Comparison of ENCODE assay signal across 11 mouse cellular contexts in the genomic region with DNA sequence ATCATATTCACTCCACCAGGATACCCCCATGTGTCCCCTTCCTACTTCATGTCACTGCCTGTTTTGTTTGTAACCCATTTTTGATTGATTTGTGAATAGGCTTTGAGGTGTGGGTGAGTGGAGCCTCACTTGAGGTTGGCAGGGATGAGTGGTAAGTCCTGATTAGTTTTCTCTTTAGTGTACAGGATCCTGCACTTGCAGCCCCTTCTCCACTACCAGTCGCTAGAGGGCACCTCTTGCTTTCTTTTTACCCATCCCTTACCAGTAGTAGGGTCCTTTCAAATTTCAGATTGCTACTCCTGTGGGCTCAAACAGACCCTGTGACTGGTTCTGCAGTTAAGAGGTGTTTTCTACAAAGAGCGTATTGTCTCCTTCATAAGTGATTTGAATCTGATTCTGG. TPM values are rescaled to one million over a fixed set of nuclear protein-coding genes. Genes with fewer than 3 reads are reported as not detected.
DNase-seq lines count a peak whose midpoint lies in the region; ATAC-seq lines count a peak whose summit lies in the region.
"Had no signal": no experiment of that assay in that cellular context is flagged by ENCODE, and none has a peak within 500 bp of the region (broad histone marks: within the 10 kb centered on the region; RNA-seq: fewer than 3 reads in every experiment).

No protein-coding gene starts in this region.

- DNase-seq in hindbrain, embryonic 10.5 days (ENCODE audit: low spot score): peak; percentile 25
- DNase-seq in midbrain, embryonic 14.5 days: peak; percentile 51
- DNase-seq in embryo, embryonic 10.5 days (ENCODE audit: low spot score): peak; percentile 51
- DNase-seq in lung, postnatal 36 days: peak; percentile 27

- no peak overlapping the region for H3K9ac ChIP-seq in hindbrain, embryonic 13.5 days
- H3K9ac ChIP-seq in midbrain, embryonic 14.5 days (replicated peaks; ENCODE audit: low read length): no peak overlapping the region
- no peak overlapping the region for H3K9ac ChIP-seq in midbrain, embryonic 15.5 days
- H3K9ac ChIP-seq: embryonic facial prominence, embryonic 13.5 days had no signal

- no peak for ATAC-seq in hindbrain, embryonic 13.5 days (ENCODE audit: low FRiP score)
- no peak for ATAC-seq in midbrain, embryonic 14.5 days (ENCODE audit: low FRiP score, low TSS enrichment)
- no peak for ATAC-seq in midbrain, embryonic 15.5 days (replicated peaks)
- ATAC-seq in erythroblast, adult 5-6 weeks (replicated peaks; ENCODE audit: low FRiP score, poor library complexity, severe bottlenecking): no peak
- no peak for ATAC-seq in activated CD4-positive, CD25-positive, alpha-beta regulatory T cell, adult 4 months
- ATAC-seq: intestine, embryonic 16.5 days had no signal

- H3K4me2 ChIP-seq in hindbrain, embryonic 13.5 days: no peak overlapping the region
- H3K4me2 ChIP-seq in midbrain, embryonic 14.5 days (ENCODE audit: low read length): no peak overlapping the region
- no peak overlapping the region for H3K4me2 ChIP-seq in midbrain, embryonic 15.5 days
- H3K4me2 ChIP-seq: embryonic facial prominence, embryonic 13.5 days had no signal

- peaks cover 13% of the 10 kb centered on the region for H3K36me3 ChIP-seq in hindbrain, embryonic 10.5 days
- 0 out of 2 replicates have a peak, but pooled peaks cover 4% of the 10 kb centered on the region for H3K36me3 ChIP-seq in hindbrain, embryonic 13.5 days
- peaks cover 3% of the 10 kb centered on the region; the same call in 1 of the 2 replicates for H3K36me3 ChIP-seq in midbrain, embryonic 14.5 days (ENCODE audit: control insufficient read depth, insufficient read depth, low read length)
- no peaks in the 10 kb centered on the region for H3K36me3 ChIP-seq in midbrain, embryonic 15.5 days (replicated peaks)
- H3K36me3 ChIP-seq: embryonic facial prominence, embryonic 13.5 days had no signal

- H3K9me3 ChIP-seq in hindbrain, embryonic 10.5 days: no peaks in the 10 kb centered on the region
- H3K9me3 ChIP-seq in hindbrain, embryonic 13.5 days: no peaks in the 10 kb centered on the region
- no peaks in the 10 kb centered on the region for H3K9me3 ChIP-seq in midbrain, embryonic 14.5 days (ENCODE audit: control insufficient read depth, low read length)
- H3K9me3 ChIP-seq in midbrain, embryonic 15.5 days: no peaks in the 10 kb centered on the region
- H3K9me3 ChIP-seq: embryonic facial prominence, embryonic 13.5 days; megakaryocyte, embryonic 14.5 days had no signal

- no peak overlapping the region for H3K27ac ChIP-seq in hindbrain, embryonic 10.5 days
- H3K27ac ChIP-seq in hindbrain, embryonic 13.5 days: no peak overlapping the region
- no peak overlapping the region for H3K27ac ChIP-seq in midbrain, embryonic 14.5 days (replicated peaks; ENCODE audit: low read depth, low read length)
- no peak overlapping the region for H3K27ac ChIP-seq in midbrain, embryonic 15.5 days
- H3K27ac ChIP-seq: embryonic facial prominence, embryonic 13.5 days had no signal

- no peak overlapping the region for H3K4me3 ChIP-seq in hindbrain, embryonic 10.5 days
- H3K4me3 ChIP-seq in hindbrain, embryonic 13.5 days: no peak overlapping the region
- no peak overlapping the region for H3K4me3 ChIP-seq in midbrain, embryonic 14.5 days (replicated peaks; ENCODE audit: low read depth, low read length)
- H3K4me3 ChIP-seq in midbrain, embryonic 15.5 days: no peak overlapping the region
- H3K4me3 ChIP-seq: embryonic facial prominence, embryonic 13.5 days; megakaryocyte, embryonic 14.5 days had no signal

- no peaks in the 10 kb centered on the region for H3K4me1 ChIP-seq in hindbrain, embryonic 10.5 days (replicated peaks)
- H3K4me1 ChIP-seq in hindbrain, embryonic 13.5 days (replicated peaks): peaks cover 6% of the 10 kb centered on the region
- H3K4me1 ChIP-seq in midbrain, embryonic 14.5 days (ENCODE audit: control insufficient read depth, insufficient read depth, low read length): no peaks in the 10 kb centered on the region
- H3K4me1 ChIP-seq in midbrain, embryonic 15.5 days: no peaks in the 10 kb centered on the region; the same call in 1 of the 2 replicates

- 59% methylated on average over 2 of the region's 2 CpGs for WGBS in hindbrain, embryonic 10.5 days
- 58% methylated on average over 2 of the region's 2 CpGs for WGBS in hindbrain, embryonic 13.5 days
- WGBS in midbrain, embryonic 14.5 days: 66% methylated on average over 2 of the region's 2 CpGs
- WGBS in midbrain, embryonic 15.5 days: 58% methylated on average over 2 of the region's 2 CpGs

- H3K27me3 ChIP-seq in hindbrain, embryonic 10.5 days (ENCODE audit: insufficient read depth, poor library complexity, severe bottlenecking): no peaks in the 10 kb centered on the region
- no peaks in the 10 kb centered on the region for H3K27me3 ChIP-seq in hindbrain, embryonic 13.5 days
- no peaks in the 10 kb centered on the region for H3K27me3 ChIP-seq in midbrain, embryonic 14.5 days (ENCODE audit: control insufficient read depth, insufficient read depth, low read length)
- no peaks in the 10 kb centered on the region for H3K27me3 ChIP-seq in midbrain, embryonic 15.5 days (replicated peaks)
- H3K27me3 ChIP-seq: embryonic facial prominence, embryonic 13.5 days; megakaryocyte, embryonic 14.5 days had no signal

RNA-seq across cellular contexts. Expression of a gene that starts 38.8 kb away (rescaled TPM):
- 72.5 and 74.9 TPM in 2 replicates for polyA plus RNA-seq in hindbrain, embryonic 10.5 days (2016; fragmentation: Nextera tagmentation; extraction: Ambion mirVana)
- 39.2 and 42.5 TPM in 2 replicates for polyA plus RNA-seq in hindbrain, embryonic 13.5 days (2015; fragmentation: Nextera tagmentation; extraction: Ambion mirVana)
- polyA plus RNA-seq in midbrain, embryonic 14.5 days (2014; fragmentation: Nextera tagmentation; extraction: Ambion mirVana): 25.9 and 26.2 TPM in 2 replicates
- 42.6 and 50.6 TPM in 2 replicates for polyA plus RNA-seq in midbrain, embryonic 15.5 days (2015; fragmentation: Nextera tagmentation; extraction: Ambion mirVana)
- 21.9 and 25.7 TPM in 2 replicates for total RNA-seq in erythroblast, adult 5-6 weeks (2015; ENCODE audit: low replicate concordance)
- total RNA-seq in erythroblast, adult 5-6 weeks (2017; ENCODE audit: low replicate concordance): 2.2 and 5.5 TPM in 2 replicates
- polyA plus RNA-seq in activated CD4-positive, CD25-positive, alpha-beta regulatory T cell, adult 4 months (2017; shearing (Covaris generic)): 10 to 100 TPM; 13.1 to 15.4 TPM
